Mouse (Mus musculus): ENCODE measurements around the gene Pmis2.

- TF ChIP-seq POLR2A (IDR thresholded peaks at IDR 0.05; ENCODE audit: insufficient read depth, low read depth, low read length) (no peak), CTCF (IDR thresholded peaks at IDR 0.05; ENCODE audit: insufficient read depth, low read depth, low read length) (no peak)
These were observed 34.9 kb upstream of the Pmis2 start for GRCm38 (mm10) chr7:30706214-30706882.
